Mouse (Mus musculus): Measurements from ENCODE around the gene Inpp5f.

DNA sequence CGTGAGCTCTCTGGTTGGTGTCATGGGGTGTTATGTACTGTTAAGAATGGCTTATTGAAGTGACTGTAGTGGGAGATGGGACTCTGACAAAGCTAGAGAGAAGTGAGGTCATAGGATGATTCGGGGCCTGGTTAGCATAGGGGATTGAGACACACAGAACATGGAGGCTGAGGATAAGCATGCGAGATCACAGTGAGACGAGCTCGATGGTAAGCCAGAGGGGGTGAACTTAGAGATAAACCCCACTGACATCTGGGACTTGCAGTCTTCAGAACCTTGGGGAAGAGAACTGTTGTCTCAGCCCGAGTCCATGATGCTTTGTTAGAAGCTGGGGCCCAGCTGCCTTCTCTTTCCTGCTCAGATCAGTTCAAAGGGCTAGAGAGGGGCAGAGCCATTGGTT, 30.8 kb upstream of the Inpp5f start:
- no peak for TF ChIP-seq TAL1 (IDR thresholded peaks at IDR 0.05; ENCODE audit: low read length)
- no peak for TF ChIP-seq GATA1 (IDR thresholded peaks at IDR 0.05; ENCODE audit: low read length)

All from erythroblast, embryonic 14.5 days (primary cell).